Mouse (Mus musculus): ENCODE measurements around the gene Fbll1.

- TF ChIP-seq FOSL1 (IDR thresholded peaks at IDR 0.05; ENCODE audit: insufficient read depth, low read length, poor library complexity, severe bottlenecking) (no peak), MAX (IDR thresholded peaks at IDR 0.05) (no peak), CTCF (IDR thresholded peaks at IDR 0.05; ENCODE audit: control insufficient read depth, insufficient read depth, insufficient read length) (no peak), MYOD1 (IDR thresholded peaks at IDR 0.05; ENCODE audit: control insufficient read depth, insufficient read length, low read depth) (no peak), USF1 (IDR thresholded peaks at IDR 0.05; ENCODE audit: low read depth) (no peak), MYOG (IDR thresholded peaks at IDR 0.05; ENCODE audit: control insufficient read depth, extremely low read depth, insufficient read length) (no peak)
Measured at GRCm38 (mm10) chr11:35750578-35750977, 48.1 kb downstream of the Fbll1 start.
